14 mouse cellular contexts compared by ENCODE assay signal in the genomic region with DNA sequence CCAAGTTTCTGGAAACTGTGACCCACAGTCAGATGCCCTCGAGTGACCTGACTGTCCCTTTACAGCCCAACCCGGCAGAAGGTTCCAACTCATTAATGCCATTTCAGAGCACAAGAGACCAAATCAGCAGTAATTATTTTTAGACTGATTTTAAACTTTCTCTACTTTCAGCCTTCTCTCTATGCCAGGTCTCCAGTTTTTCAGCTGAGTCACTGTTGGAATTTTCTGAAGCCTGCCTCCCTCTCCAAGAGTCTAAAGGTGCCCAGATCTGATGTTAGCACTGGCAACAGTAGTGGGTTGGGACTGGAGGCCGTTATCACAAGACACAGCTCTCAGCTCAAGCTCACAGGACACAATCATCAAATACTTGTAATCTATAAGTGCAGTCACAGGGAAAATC.
"Had no signal": no experiment of that assay in that cellular context is flagged by ENCODE, and none has a peak within 500 bp of the region (broad histone marks: within the 10 kb centered on the region; RNA-seq: fewer than 3 reads in every experiment).

No protein-coding gene starts in this region.

- H3K27me3 ChIP-seq: midbrain, embryonic 13.5 days; neural tube, embryonic 12.5 days had no signal

- H3K9me3 ChIP-seq: limb, embryonic 12.5 days; liver, embryonic 15.5 days; midbrain, embryonic 13.5 days; neural tube, embryonic 12.5 days; stomach, embryonic 15.5 days had no signal

- H3K4me2 ChIP-seq: limb, embryonic 12.5 days; liver, embryonic 15.5 days; midbrain, embryonic 13.5 days; neural tube, embryonic 12.5 days; stomach, embryonic 15.5 days had no signal

- H3K4me3 ChIP-seq: limb, embryonic 12.5 days; liver, embryonic 15.5 days; midbrain, embryonic 13.5 days; neural tube, embryonic 12.5 days; stomach, embryonic 15.5 days had no signal

- H3K27ac ChIP-seq: limb, embryonic 12.5 days; liver, embryonic 15.5 days; midbrain, embryonic 13.5 days; neural tube, embryonic 12.5 days; stomach, embryonic 15.5 days had no signal

- H3K4me1 ChIP-seq: liver, embryonic 15.5 days had no signal

- ATAC-seq: lung, postnatal 0 days; midbrain, embryonic 13.5 days had no signal

- DNase-seq: kidney, adult 18-20 months; kidney, postnatal 36 days; liver; lung, adult 2 months; lung, postnatal 36 days; right cerebral cortex, postnatal 4 days; thymus, adult 2 months; thymus, postnatal 25 days had no signal

- H3K36me3 ChIP-seq: limb, embryonic 12.5 days; liver, embryonic 15.5 days; midbrain, embryonic 13.5 days; neural tube, embryonic 12.5 days; stomach, embryonic 15.5 days had no signal

- H3K9ac ChIP-seq: limb, embryonic 12.5 days; liver, embryonic 15.5 days; midbrain, embryonic 13.5 days; neural tube, embryonic 12.5 days; stomach, embryonic 15.5 days had no signal
